Mouse (Mus musculus) CH12.LX (cell line): ENCODE data around the gene Fam49a.

Experiments
- CTCF ChIP-seq, 2 experiments: IDR thresholded peaks in 1 of 2; conservative IDR thresholded peaks in 1 of 2; 2 replicates each; pipeline ENCODE4 v1.5.1; 2011 to 2012; ENCODE audit warnings: low read depth in 2 of 2, low read length in 2 of 2, improper control_type of control experiment in 1 of 2, inconsistent platforms in 1 of 2, mild to moderate bottlenecking in 1 of 2, moderate library complexity in 1 of 2
- EP300 ChIP-seq: IDR thresholded peaks from 2 replicates; pipeline ENCODE4 v1.6.1; 2011; ENCODE audit warnings: low read length, improper control_type of control experiment

DNA sequence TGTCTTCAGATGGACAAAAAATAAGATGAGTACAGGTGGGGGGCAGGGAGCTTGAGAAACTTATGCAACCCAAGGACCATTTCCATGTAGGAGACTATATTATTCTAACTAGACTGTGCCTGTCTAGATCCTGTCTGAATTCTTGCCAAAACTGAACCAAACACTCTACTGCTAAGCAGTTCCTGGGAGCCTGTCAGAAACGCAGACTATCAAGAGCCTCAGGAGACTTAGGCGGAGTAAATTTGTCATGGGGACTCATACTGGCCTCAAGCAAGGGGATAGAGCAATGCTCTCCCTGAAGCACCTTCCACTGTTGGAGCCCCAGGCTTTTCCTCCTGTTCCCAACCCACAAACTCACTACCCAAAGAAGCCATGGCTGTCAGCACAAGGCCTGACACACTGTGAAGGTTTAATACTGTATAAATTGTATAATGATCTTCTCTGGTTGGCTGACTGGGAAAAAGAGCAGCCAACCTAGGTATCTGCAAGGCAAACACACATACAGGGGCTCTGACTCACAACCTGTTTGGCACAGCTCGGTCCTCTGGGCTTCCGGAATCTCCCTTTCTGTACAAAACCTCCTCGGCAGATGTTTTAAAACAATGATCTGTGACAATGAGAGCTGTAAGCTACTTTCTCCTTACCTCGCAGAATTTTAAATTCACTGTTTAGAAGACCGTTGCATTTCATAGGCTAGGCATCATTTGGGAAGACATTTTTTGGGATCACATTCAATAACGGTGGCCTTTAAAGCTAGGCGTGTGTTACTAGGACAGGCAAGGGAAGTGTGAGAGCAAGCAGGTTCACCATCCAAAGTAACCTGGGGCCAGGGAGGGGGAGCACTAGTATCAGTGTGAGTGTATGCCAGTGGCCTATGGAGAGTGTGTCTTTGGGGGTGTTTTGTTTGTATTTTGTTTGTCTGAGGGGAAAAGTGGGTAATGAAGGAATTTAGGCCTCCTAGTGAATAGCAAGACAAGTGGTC is 669 bp upstream of the Fam49a start:
- TF ChIP-seq EP300 (no peak), CTCF (conservative IDR thresholded peaks at IDR 0.05 in 1 of 2, IDR thresholded peaks at IDR 0.05 in 1 of 2; ENCODE audit: low read depth in 2 of 2, low read length in 2 of 2) (no peak)
